Mouse (Mus musculus) spleen, embryonic (tissue): ENCODE data around the gene Gm20388.
"Not testable (repeated sequence)": the region's sequence is repeated elsewhere in the genome, so short reads cannot be mapped to it uniquely, and the experiment has no call there.

ENCODE experiments used
- CTCF ChIA-PET: fragments of 350-600 bp; sonication (Branson Sonifier 250); formaldehyde crosslinking; loops from one replicate; lab custom pipeline; 2022; lab: Charles Lee

Gm20388 gene

DNA sequence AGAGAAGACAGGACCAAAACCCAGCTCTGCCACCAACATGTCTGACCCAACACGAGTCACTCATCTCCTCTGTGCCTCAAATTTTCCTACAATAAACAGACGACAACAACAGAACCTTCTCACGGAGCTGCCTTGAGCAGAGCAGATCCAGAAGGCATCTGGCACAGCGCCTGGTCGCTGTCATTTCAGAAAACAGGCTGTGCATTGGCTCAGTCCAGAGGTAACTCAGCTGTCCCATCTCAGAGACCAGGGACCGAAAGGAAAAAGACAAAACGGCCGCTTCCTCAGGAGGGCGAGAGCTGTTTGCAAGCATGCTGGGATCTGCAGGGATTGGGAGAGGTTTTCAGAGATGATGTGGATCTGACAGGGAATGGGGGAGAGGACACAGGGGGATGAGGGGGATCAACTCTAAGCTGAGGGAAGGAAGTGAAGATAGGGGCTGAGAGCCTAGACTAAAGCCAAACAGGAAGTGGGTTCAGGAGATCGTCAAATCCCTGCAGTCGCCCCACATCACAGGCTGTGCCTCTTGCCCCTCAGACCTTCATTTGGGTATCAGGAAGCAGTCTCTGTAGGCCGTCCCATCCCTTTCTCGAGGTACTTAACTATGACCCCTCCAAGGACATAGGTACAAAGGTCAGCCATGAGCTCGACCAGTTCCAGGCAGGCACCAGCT is 4067.7 kb downstream of the Gm20388 start:
- CTCF ChIA-PET: no interaction called here

DNA sequence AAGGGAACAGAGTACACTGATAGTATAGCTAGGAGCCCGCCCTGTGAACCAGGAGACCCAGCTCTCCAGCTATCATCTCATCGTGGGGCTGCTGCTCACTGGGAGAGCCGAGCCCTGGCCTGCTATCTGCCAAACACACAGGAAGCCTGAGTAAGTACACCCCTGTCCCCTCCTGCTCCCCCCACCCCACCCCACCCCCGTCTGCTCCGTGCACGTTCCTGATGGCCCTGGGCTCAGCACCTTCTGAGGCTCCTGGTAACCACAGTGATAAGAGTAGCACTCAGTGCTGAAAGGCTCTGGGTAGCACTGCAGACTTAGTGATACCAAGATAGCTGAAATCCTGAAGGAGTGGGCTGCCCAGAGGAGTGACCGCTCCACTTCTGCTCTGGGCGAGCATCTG is 4068.3 kb downstream of the Gm20388 start:
- CTCF ChIA-PET: no interaction called here

- CTCF ChIA-PET: no interaction called here
Measured at GRCm38 (mm10) chr8:123980239-123980638, 4069.6 kb downstream of the Gm20388 start.

GRCm38 (mm10) chr8:123981674-123982073 is 4071.0 kb downstream of the Gm20388 start:
- CTCF ChIA-PET: interaction anchor here (0.6 kb wide), 1 partner anchor 310 kb away, joined by 3 read pairs; no protein-coding TSS in a partner anchor

DNA sequence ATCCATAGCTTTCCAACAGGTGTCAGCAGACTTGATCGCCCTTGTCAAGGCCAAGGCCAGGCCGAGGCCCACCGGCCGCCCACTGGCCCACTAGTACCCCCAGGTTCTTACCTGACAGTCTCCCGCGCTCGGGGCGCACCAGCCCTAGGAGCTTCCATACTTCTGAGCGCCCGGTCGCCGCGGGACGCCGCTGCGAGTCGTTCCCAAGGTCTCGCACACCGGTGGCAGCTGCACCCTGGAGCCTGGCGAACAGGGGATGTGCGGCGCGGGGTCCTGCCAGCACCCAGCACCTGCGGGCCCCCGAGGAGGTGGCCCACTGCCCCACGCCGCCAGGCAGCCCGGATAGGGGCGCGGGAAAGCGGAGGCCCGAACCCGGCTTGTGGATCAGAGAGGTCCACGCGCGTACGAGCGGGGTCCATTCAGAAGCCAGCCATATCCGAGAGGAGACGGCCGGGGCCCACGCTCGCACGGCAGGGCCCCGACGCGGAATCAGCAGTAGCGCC is 4071.7 kb downstream of the Gm20388 start:
- CTCF ChIA-PET: interaction anchor here (0.6 kb wide), 1 partner anchor 462 kb away, joined by 5 read pairs; no protein-coding TSS in a partner anchor

DNA sequence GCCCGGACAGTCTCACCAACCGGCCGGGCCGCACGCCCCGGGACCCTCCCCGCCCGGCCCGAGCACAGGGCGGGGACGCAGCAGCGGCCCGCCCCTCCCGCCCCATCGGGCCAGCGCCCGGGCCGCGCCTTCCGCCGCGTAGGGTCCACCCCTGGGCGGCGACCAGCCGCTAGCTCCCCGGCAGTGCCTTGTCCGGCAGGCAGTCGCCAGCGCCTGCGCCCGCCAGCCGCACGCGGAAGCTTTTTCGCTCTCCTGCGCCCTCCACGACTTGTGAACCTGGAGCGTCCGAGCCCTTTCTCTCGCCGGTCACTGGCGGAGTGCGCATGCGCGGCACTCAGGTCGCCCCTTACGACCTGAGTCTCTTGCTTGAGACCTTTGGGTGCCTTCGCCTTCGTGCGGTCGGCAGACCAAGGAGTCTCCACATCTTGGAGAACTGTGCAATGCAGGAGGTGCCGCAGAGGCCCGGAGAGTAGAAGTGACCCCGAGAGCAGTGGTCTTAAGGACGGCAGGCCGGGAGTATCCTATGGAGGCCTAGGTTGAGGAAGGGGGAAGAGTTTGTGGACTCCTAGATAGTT is 4072.3 kb downstream of the Gm20388 start, which contains the start of gene Abcb10:
Gene Abcb10, minus strand, starts transcription at position 297 of the 575 bp plus-strand sequence.
- CTCF ChIA-PET: interaction anchor here (0.6 to 0.7 kb wide), 2 partner anchors 56 to 462 kb away, joined by 5 to 7 read pairs; no protein-coding TSS in a partner anchor

DNA sequence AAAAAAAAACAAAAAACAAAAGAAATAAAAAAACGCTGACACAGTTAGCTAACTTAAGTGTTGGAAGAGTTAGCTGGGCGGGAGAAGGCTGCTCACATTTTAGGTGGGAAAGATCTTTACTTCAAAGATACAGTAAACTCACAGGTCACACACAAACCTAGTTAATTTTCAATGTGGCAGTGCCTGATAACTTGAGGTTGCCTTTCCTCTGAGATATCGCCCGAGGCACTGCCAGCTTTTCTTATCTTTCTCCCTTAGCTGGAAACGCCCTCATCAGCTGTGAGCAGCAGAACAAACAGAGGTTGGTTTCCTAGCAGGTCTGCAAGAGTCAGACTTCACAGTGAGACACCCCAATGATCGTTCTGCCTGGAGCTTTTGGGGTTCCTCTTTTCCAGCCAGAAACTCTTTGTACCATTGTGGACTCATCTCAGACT is 4078.0 kb downstream of the Gm20388 start:
- CTCF ChIA-PET: no interaction called here

- CTCF ChIA-PET: no interaction called here
Measured at GRCm38 (mm10) chr8:123989128-123989527, 4078.5 kb downstream of the Gm20388 start.

- CTCF ChIA-PET: interaction anchor here (0.7 kb wide), 1 partner anchor 63 kb away, joined by 5 read pairs; no protein-coding TSS in a partner anchor
Measured at GRCm38 (mm10) chr8:123990277-123991049, 4079.8 kb downstream of the Gm20388 start.

DNA sequence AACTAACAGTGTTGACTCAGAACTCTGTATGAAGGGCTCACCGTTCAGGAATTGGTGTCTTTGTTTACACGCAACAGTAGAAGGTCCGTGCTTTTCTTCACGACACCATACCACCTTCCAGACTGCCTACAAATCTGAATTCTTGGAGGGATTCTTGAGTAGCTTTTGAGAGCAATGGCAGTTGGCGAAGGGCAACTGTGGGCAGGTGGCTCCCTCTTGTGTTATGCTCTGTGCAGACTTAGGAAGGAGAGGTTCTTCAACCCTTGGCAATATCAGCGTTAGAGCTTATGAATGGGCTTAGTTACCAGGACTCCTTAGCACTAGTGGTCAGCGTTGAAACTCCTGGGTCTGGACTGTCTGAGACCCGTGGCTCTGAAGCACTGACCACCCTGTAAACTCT is 4081.9 kb downstream of the Gm20388 start:
- CTCF ChIA-PET: interaction anchor here (0.6 kb wide), 1 partner anchor 225 kb away, joined by 3 read pairs; no protein-coding TSS in a partner anchor

DNA sequence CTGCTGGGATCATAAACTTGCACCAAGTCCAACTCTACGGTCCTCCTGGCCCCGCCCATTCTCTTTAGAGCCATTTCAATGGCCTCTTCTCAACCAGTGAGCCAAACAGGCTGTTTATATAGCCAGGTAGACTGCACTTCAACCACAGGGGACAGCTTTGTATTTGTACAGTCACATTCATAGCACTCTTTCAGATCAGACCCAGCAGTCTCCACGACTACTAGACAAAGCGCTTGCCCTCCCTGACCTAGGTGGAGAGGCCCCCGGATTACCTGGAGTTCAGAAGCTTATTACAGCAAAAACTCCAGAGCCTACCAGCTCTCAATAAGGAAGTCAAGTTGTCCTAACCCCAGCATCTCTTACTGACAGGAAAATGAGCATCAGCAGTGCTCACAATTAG is 4083.0 kb downstream of the Gm20388 start:
- CTCF ChIA-PET: no interaction called here

DNA sequence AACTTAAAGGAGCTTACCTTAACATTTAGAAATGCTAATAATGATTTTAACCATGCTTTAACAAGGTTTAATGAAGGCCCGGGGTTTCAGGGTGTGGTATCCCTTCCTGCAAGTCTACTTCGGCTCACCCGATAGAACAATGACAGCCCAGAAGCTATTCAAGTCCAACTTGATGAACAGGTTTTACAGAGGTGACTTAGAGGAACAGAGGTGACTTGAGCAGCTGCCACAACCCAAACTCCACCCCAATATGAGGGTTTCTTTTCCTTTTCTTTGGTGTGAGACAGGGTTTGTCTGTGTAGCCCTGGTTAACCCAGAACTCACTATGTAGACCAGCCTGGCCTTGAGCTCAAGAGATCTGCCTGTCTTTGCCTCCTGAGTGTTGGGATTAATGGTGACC is 4083.4 kb downstream of the Gm20388 start:
- CTCF ChIA-PET: no interaction called here

DNA sequence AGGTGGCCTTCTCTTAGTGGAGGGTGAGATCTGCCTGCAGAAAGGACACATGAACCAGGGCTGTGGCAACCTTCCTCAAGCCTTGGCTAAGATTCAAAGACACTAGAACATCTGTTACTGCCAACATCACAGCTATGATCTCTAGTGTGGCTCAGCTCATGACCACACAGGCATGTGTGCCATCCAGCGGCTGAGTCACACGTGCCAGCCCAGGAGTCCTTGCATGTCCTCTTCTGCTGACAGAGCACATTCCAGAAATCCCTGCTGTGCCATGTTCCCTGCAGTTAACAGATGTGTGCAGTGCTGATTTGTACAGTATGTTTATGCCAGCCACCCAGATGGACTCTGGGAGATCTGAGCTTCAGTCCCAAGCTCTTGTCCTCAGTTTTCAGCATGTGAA is 4088.9 kb downstream of the Gm20388 start:
- CTCF ChIA-PET: interaction anchor here (0.6 kb wide), 1 partner anchor 726 kb away, joined by 8 read pairs; no protein-coding TSS in a partner anchor

DNA sequence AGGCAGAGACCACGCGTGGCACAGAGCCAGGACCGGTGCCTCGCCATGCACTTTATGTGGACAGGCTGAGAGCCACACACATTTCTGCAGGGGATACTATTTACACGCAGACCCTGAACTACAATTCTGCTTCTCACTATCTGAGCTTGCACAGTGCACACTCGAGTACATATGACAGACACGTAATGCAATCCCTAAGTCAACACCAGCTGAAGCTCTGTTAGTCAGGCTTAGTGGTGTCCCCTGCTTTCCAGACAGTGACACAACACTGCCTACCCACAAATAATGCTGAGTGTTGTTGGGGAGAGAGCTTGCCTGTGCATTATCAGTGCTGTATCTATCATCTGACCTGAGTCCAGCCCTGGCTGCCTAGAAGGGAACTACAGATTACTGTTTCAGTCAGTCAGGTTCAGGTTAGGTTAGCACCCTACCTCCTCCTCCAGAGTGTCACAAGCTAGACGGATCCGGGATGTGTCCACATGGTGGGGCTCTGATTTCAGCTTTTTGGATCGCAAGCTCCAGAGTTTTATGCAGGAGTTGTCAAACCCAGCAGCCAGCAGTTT is 4092.0 kb downstream of the Gm20388 start:
- CTCF ChIA-PET: no interaction called here

DNA sequence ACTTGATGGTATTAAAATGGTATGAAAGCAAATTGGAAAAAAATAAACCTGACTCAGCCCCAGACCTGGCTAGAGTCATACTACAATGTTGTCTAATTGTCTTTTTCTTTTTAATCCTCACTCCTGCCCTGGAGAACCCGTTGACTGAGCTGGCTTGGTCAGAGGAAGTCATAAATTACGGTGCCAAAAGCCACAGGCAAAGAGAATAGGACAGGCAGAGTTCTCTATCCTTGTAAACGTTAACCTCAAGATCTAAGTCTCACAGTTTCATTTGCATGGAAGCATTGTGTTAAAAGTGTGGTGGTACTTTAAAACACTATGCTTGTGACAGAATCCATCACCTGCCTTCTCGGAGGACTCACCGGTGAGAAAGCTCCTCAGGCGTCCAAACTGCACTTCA is 4097.2 kb downstream of the Gm20388 start:
- CTCF ChIA-PET: no interaction called here

DNA sequence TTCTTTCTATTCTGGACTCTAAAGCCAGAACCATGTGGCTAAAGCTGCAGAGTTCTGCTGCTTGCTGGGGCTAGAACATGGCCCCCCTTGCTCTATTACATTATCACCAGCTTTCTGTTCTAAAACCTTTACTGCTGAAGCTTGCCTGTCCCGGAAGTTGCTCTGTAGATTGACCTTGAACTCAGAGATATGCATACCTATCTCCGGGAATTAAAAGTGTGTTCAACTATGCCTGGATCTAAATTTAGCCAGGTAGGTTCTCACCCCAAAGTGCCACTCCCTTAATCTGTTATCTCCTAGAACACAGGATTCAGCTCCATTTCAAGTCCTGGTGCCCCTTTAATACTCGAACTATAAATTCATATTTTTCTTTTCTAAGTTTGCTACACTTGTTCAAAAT is 4100.9 kb downstream of the Gm20388 start:
- CTCF ChIA-PET: no interaction called here

- CTCF ChIA-PET: no interaction called here
Measured at GRCm38 (mm10) chr8:124011989-124012586, 4101.4 kb downstream of the Gm20388 start.

- CTCF ChIA-PET: not testable (repeated sequence)
Measured at GRCm38 (mm10) chr8:124014299-124014698, 4103.7 kb downstream of the Gm20388 start.

GRCm38 (mm10) chr8:124014751-124015150 is 4104.1 kb downstream of the Gm20388 start:
- CTCF ChIA-PET: no interaction called here

- CTCF ChIA-PET: interaction anchor here (0.6 kb wide), 1 partner anchor 254 kb away, joined by 3 read pairs; no protein-coding TSS in a partner anchor
Measured at GRCm38 (mm10) chr8:124019782-124020181, 4109.1 kb downstream of the Gm20388 start.
